Comparison of ENCODE assay signal across 14 mouse cellular contexts in genomic region chr1:149202631-149203030, GRCm38 (mm10).
DNase-seq lines count a peak whose midpoint lies in the region.
"Had no signal": no experiment of that assay in that cellular context is flagged by ENCODE, and none has a peak within 500 bp of the region (broad histone marks: within the 10 kb centered on the region; RNA-seq: fewer than 3 reads in every experiment).

No protein-coding gene starts in this region.

- DNase-seq in cerebellum, adult 11-12 months: peak; percentile 22
- DNase-seq in cerebellum, postnatal 4 days (ENCODE audit: low spot score in 2 of 2): no peak
- peak; percentile 23 for DNase-seq in cerebellum, adult 9-11 months
- no peak for DNase-seq in cerebellum, postnatal 14 days
- DNase-seq in retina, postnatal 1 day: peak; percentile 2
- DNase-seq in retina, embryonic 14.5 days (ENCODE audit: low spot score): no peak
- DNase-seq in brain, adult 2 months (ENCODE audit: low read depth, low spot score): peak; percentile 63
- no peak for DNase-seq in heart, adult 8-10 months (ENCODE audit: low spot score)
- DNase-seq: adrenal gland, adult 8-10 months; adrenal gland, postnatal 14 days; adrenal gland, postnatal 36 days; B cell, adult 2 months; cerebellum, adult 8-10 months; embryo, embryonic 11 days had no signal

Comparison
In these comparisons a context has a peak if more than half of its experiments do, and no peak if none do; other contexts are left out.
1. DNase-seq: peak in cerebellum, adult 11-12 months (single experiment), cerebellum, adult 9-11 months (single experiment), retina, postnatal 1 day (single experiment) and brain, adult 2 months (single experiment); none in cerebellum, postnatal 4 days (0 of 2), cerebellum, postnatal 14 days (0 of 2), retina, embryonic 14.5 days (single experiment) and heart, adult 8-10 months (single experiment).